Mouse (Mus musculus) olfactory bulb, adult 2 months (tissue): ENCODE measurements around the gene Nbeal2.

Source experiments
- CTCF ChIP-seq: fragments of 200-500 bp; IDR thresholded peaks from 2 replicates; pipeline ENCODE4 v1.5.1; 2012; ENCODE audit warnings: low read depth, mild to moderate bottlenecking, low read length, moderate library complexity; ENCODE audit not compliant: insufficient read depth
- POLR2A ChIP-seq: fragments of 200-500 bp; IDR thresholded peaks from 2 replicates; pipeline ENCODE4 v1.6.1; 2012; ENCODE audit warnings: mild to moderate bottlenecking, low read depth, low read length, moderate library complexity; ENCODE audit not compliant: insufficient read depth

GRCm38 (mm10) chr9:110583521-110583920 lies 70.4 kb downstream of the Nbeal2 start:
- TF ChIP-seq CTCF (no peak), POLR2A (no peak)
